Mouse (Mus musculus): Measurements from ENCODE around the gene Pkp4. TPM values are rescaled to one million over a fixed set of nuclear protein-coding genes. Genes with fewer than 3 reads are reported as not detected.

Gene Pkp4
- polyA plus RNA-seq, 1 experiment from 2014 or later, result 7.6 TPM

DNA sequence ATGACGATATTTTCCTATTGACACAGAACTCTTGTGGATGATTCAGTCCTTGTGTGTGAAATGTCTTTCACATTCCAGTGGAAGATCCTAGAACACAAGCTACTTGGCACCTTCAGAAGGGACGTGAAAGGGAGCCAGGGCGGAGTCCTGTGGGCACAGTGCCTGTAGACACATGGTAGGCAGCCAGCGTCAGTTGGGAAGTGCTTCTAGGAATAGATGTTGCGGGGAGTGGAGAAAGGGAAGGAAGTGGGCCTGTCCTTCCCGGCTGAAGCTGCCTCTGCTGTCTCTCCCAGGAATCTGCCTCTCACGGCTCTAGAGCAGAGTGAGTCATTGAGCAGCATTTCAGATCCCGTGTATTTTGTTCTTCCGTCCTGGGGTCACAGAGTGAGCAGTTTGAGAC, 125.6 kb downstream of the Pkp4 start:
- Histone ChIP-seq H3K27ac (no peak overlapping the region), H3K9ac (no peak overlapping the region), H3K27me3 (replicated peaks) (no peaks in the 10 kb centered on the region), H3K4me1 (no peaks in the 10 kb centered on the region), H3K9me3 (replicated peaks) (no peaks in the 10 kb centered on the region), H3K4me3 (no peak overlapping the region), H3K36me3 (peaks cover 3% of the 10 kb centered on the region; the same call in 1 of the 2 replicates), H3K4me2 (no peak overlapping the region)
- ATAC-seq, result no peak
- WGBS (ENCODE audit: insufficient replicate concordance), result 50% methylated on average over 9 of the region's 9 CpGs

DNA sequence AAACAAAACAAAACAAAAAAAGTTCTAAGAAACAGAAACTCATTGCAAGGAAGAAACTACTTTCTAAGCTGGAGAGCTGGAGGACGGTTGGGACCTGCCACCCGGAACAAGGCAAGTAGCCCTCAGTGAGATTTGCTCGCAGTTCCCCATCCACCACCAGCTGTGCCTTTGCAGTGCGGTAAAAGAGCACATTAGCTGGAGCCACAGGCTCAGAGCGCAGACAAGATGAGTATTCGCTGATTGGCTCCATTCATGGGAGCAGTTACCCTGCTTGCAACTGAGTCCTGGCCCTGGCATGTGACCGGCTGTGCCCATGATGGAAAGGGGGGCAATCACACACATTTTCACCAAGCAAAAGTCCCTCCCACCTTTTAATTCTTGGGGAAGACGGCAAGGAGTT, 127.0 kb downstream of the Pkp4 start:
- no peak for ATAC-seq
- 88% methylated on average over 8 of the region's 8 CpGs for WGBS (ENCODE audit: insufficient replicate concordance)
- Histone ChIP-seq H3K27ac (no peak overlapping the region), H3K4me3 (no peak overlapping the region), H3K4me2 (no peak overlapping the region), H3K27me3 (replicated peaks) (no peaks in the 10 kb centered on the region), H3K9ac (no peak overlapping the region), H3K4me1 (no peaks in the 10 kb centered on the region), H3K9me3 (replicated peaks) (no peaks in the 10 kb centered on the region), H3K36me3 (peaks cover 3% of the 10 kb centered on the region; the same call in 1 of the 2 replicates)

DNA sequence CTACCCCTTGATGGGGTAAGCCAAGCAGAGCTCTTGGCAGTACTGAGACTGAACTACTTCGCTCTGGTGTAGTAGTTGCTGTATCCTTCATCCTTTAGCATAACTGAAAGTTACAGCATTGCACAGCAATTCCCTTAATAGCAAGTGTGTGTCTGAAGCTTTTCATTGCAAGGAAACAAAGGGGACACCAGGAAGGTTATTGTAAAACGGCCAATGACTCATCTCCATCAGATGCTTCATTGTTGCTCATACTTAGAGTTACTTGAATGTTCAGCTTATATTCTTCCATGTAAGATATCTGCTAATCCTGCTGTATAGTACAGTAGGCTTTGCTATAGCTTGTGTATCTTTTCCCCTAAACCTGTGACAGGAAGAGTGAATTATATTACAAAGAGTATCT, 128.8 kb downstream of the Pkp4 start:
- 75% methylated on average over 2 of the region's 2 CpGs for WGBS (ENCODE audit: insufficient replicate concordance)
- Histone ChIP-seq H3K27me3 (replicated peaks) (no peaks in the 10 kb centered on the region), H3K27ac (no peak overlapping the region), H3K9ac (no peak overlapping the region), H3K4me2 (no peak overlapping the region), H3K4me3 (no peak overlapping the region), H3K9me3 (replicated peaks) (no peaks in the 10 kb centered on the region), H3K4me1 (no peaks in the 10 kb centered on the region), H3K36me3 (no peaks in the 10 kb centered on the region)
- no peak for ATAC-seq

DNA sequence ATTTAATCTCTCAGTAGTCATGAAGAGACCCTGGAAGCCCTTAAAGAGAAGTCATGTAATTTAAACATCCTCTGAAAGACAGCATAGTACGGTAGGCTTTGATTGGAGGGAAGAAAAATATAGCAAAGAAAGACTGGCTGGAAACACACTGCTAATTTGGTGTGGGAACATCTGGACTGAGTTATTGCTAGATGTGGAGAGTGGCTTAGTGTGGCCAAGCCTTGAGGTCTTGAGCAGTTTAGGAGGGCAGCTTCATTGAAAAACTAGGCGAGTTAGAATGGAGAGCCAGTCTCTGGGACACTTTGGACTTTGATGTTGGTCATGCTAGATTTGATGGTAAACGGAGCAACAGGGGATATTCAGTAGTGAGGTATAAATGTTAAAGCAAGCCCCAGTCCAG, 129.7 kb downstream of the Pkp4 start:
- H3K4me3 ChIP-seq, result no peak overlapping the region
- H3K36me3 ChIP-seq, result no peaks in the 10 kb centered on the region
- no peaks in the 10 kb centered on the region for H3K9me3 ChIP-seq (replicated peaks)
- ATAC-seq, result no peak
- no peak overlapping the region for H3K4me2 ChIP-seq
- 79% methylated on average over 3 of the region's 3 CpGs for WGBS (ENCODE audit: insufficient replicate concordance)
- H3K4me1 ChIP-seq, result no peaks in the 10 kb centered on the region
- no peak overlapping the region for H3K9ac ChIP-seq
- H3K27ac ChIP-seq, result no peak overlapping the region
- H3K27me3 ChIP-seq (replicated peaks), result no peaks in the 10 kb centered on the region

DNA sequence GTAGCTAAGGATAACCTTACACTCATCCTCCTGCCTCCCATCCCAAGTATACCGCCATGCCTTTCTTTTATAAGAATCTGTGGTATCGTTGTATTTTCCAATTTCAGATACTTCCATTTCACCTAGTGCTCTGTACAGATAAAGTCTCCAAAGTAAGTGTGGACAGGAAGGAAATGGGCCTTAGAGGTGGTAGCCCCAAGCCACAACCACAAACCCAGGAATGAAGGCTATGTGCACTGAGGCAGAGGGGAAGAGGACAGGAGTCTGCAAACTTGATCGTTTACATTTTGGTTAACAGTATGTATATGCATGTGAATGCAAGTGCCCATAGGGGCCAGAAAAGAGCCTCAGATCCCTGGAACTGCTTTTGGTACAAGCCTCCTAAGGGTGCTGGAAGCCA, 139.2 kb downstream of the Pkp4 start:
- Histone ChIP-seq H3K4me2 (no peak overlapping the region), H3K27ac (no peak overlapping the region), H3K4me3 (no peak overlapping the region), H3K27me3 (replicated peaks) (no peaks in the 10 kb centered on the region), H3K36me3 (no peaks in the 10 kb centered on the region), H3K9ac (no peak overlapping the region), H3K4me1 (no peaks in the 10 kb centered on the region), H3K9me3 (replicated peaks) (no peaks in the 10 kb centered on the region)
- WGBS (ENCODE audit: insufficient replicate concordance), result 31% methylated on average over 3 of the region's 3 CpGs
- ATAC-seq, result no peak

DNA sequence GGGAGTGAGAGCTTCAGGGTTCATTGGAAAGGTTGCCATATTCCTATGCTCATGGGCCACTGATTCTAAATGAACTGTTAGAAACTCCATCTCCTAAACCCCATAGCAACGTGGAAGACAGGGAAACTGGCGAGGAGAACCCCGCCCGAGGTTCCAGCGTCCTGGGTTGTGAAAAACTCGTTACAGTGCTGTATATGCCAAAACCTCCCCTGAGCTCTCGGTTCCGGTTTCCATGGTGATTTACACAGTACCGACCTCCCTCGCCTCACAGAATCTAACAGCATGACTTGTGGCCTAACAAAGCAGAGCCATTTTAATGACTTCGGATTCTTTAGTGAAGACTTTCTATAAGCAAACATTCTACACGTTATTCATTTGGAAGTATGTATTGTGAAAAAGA, 141.0 kb downstream of the Pkp4 start:
- H3K36me3 ChIP-seq, result peaks cover 7% of the 10 kb centered on the region; the same call in 1 of the 2 replicates
- no peak overlapping the region for H3K4me2 ChIP-seq
- H3K27me3 ChIP-seq (replicated peaks), result no peaks in the 10 kb centered on the region
- no peaks in the 10 kb centered on the region for H3K4me1 ChIP-seq
- no peaks in the 10 kb centered on the region for H3K9me3 ChIP-seq (replicated peaks)
- WGBS (ENCODE audit: insufficient replicate concordance), result 76% methylated on average over 12 of the region's 12 CpGs
- no peak for ATAC-seq
- no peak overlapping the region for H3K9ac ChIP-seq
- H3K27ac ChIP-seq, result no peak overlapping the region
- H3K4me3 ChIP-seq, result no peak overlapping the region

DNA sequence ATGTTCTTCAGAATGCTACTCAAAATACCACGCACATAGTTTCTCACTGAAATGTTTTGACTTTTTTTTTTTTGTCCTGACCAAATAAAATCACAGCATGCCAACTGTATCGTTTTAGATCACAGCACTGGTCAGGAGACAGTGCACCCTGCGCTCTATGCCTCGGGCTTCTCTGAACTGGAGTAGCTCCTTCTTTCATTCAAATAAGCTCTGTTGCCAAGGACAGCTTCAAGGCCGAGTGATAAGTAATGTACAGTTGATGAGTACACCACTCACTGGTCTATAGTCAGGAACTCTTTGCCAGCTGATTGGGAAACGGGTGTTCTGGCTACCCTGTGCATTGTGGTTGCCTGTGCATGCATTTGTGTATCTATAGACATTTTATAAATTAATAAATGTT, 141.8 kb downstream of the Pkp4 start:
- Histone ChIP-seq H3K4me2 (no peak overlapping the region), H3K27ac (no peak overlapping the region), H3K9me3 (replicated peaks) (no peaks in the 10 kb centered on the region), H3K36me3 (peaks cover 15% of the 10 kb centered on the region), H3K4me1 (no peaks in the 10 kb centered on the region), H3K4me3 (no peak overlapping the region), H3K9ac (no peak overlapping the region), H3K27me3 (replicated peaks) (no peaks in the 10 kb centered on the region)
- no peak for ATAC-seq
- WGBS (ENCODE audit: insufficient replicate concordance), result 72% methylated on average over 6 of the region's 6 CpGs

DNA sequence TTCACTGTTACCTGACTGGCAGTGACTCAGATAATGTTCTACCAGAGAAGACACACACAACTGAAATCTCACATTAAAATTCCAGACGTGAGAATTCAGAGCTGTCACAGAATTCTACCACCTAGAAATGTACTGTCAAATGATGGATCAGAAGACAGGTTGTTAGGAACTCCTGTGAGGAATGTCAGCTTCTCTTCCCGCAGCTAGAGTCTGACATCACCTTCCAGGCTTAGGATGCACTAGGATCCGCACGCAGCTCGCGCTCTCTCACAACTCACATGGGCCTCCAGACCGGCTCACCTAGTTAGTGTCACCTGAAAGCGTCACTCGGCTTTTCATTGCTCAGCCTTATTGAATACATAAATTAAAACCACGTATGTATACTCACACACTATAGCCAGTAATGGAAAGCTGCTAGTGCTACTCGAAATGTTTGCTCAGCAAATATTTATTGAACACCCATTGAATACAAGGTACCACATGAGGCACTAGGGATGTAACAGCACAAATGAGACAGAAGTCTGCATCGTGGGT, 142.9 kb downstream of the Pkp4 start:
- Histone ChIP-seq H3K27ac (no peak overlapping the region), H3K4me3 (no peak overlapping the region), H3K36me3 (peaks cover 27% of the 10 kb centered on the region), H3K4me1 (no peaks in the 10 kb centered on the region), H3K9ac (no peak overlapping the region), H3K4me2 (no peak overlapping the region), H3K27me3 (replicated peaks) (no peaks in the 10 kb centered on the region), H3K9me3 (replicated peaks) (no peaks in the 10 kb centered on the region)
- WGBS (ENCODE audit: insufficient replicate concordance), result 80% methylated on average over 12 of the region's 12 CpGs
- ATAC-seq, result no peak

DNA sequence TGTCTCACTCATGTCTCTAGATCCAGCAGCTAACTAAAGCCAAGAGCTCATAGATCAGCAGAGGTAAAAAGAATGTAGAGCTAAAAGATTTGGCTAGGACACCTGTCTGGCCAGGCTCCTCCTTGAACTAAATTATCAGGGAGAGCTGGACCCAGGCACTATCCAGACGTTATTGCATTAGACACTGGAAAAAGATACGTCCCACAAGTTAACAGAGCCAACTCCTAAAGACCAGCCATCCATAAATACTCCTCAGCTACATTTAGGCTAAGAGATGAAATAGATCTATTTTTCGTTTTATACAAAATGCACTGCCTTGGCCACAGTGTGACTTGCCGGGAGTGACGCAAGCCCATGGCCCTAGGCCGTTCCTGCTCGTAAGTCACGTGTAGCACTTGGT, 146.7 kb downstream of the Pkp4 start:
- no peak overlapping the region for H3K27ac ChIP-seq
- no peak for ATAC-seq
- H3K4me2 ChIP-seq, result no peak overlapping the region
- H3K4me1 ChIP-seq, result no peaks in the 10 kb centered on the region
- WGBS (ENCODE audit: insufficient replicate concordance), result 86% methylated on average over 8 of the region's 8 CpGs
- H3K4me3 ChIP-seq, result no peak overlapping the region
- peaks cover 44% of the 10 kb centered on the region for H3K36me3 ChIP-seq
- H3K27me3 ChIP-seq (replicated peaks), result no peaks in the 10 kb centered on the region
- no peaks in the 10 kb centered on the region for H3K9me3 ChIP-seq (replicated peaks)
- H3K9ac ChIP-seq, result no peak overlapping the region

DNA sequence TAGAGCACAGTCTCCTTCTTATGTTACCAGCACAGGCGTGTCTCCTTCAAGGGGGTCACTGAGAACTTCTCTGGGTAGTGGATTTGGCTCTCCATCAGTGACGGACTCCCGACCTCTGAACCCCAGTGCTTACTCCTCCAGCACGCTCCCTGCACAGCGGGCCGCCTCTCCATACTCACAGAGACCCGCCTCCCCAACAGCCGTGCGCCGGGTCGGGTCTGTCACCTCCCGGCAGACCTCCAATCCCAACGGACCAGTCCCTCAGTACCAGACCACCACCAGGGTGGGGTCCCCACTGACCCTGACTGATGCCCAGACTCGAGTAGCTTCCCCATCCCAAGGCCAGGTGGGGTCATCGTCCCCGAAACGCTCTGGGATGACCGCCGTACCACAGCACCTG, 147.4 kb downstream of the Pkp4 start:
- no peak overlapping the region for H3K9ac ChIP-seq
- H3K4me2 ChIP-seq, result no peak overlapping the region
- no peaks in the 10 kb centered on the region for H3K27me3 ChIP-seq (replicated peaks)
- ATAC-seq, result no peak
- no peak overlapping the region for H3K4me3 ChIP-seq
- peaks cover 49% of the 10 kb centered on the region for H3K36me3 ChIP-seq
- no peaks in the 10 kb centered on the region for H3K9me3 ChIP-seq (replicated peaks)
- no peak overlapping the region for H3K27ac ChIP-seq
- H3K4me1 ChIP-seq, result no peaks in the 10 kb centered on the region
- whole genome bisulfite sequencing (ENCODE audit: insufficient replicate concordance), result 82% methylated on average over 19 of the region's 19 CpGs

DNA sequence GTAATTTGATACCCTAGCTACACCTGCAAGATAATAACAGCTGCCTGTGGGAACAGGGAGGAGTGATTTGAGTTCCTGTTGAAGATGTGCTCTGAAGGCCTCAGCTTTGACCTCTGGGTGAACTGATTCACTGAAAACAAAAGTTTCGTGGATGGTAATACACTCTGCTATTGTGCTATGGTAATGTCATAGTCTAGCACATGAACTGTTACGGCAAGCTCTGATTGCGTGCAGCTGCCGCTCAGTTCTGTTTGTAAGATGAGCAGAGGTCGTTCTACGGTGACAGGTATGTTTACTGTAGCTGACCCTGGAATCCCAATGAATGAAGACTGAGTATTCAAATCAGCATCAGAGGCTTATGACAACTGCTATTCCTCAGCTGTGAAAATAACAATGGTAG, 152.6 kb downstream of the Pkp4 start:
- H3K4me2 ChIP-seq, result no peak overlapping the region
- no peak overlapping the region for H3K4me3 ChIP-seq
- no peak for ATAC-seq
- 0 out of 2 replicates have a peak, but pooled peaks cover 3% of the 10 kb centered on the region for H3K4me1 ChIP-seq
- no peaks in the 10 kb centered on the region for H3K27me3 ChIP-seq (replicated peaks)
- peaks cover 47% of the 10 kb centered on the region for H3K36me3 ChIP-seq
- H3K9ac ChIP-seq, result no peak overlapping the region
- H3K27ac ChIP-seq, result no peak overlapping the region
- no peaks in the 10 kb centered on the region for H3K9me3 ChIP-seq (replicated peaks)
- 75% methylated on average over 6 of the region's 6 CpGs for WGBS (ENCODE audit: insufficient replicate concordance)

DNA sequence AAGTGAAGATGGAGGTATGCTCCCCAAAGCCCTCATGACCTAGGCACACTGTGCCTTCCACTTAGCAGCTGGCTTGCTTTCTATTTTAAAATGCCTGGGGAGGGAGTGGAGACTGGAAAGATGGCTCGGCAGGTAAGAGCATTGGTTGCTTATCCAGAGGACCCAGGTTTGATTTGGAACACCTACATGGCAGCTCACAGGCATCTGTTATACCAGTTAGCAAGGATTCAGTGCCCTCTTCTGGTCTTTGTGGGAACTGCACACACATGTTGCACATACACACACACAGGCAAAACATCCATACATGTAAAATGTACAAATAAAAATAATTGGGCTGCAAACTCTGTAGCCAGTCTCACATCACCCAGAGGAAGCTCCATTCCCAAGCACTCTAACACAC, 158.0 kb downstream of the Pkp4 start:
- Histone ChIP-seq H3K4me2 (no peak overlapping the region), H3K4me1 (no peaks in the 10 kb centered on the region), H3K9me3 (replicated peaks) (peaks cover 7% of the 10 kb centered on the region), H3K27me3 (replicated peaks) (no peaks in the 10 kb centered on the region), H3K36me3 (peaks cover 56% of the 10 kb centered on the region), H3K9ac (no peak overlapping the region), H3K4me3 (no peak overlapping the region), H3K27ac (no peak overlapping the region)
- 77% methylated on average over 1 of the region's 1 CpGs for WGBS (ENCODE audit: insufficient replicate concordance)
- no peak for ATAC-seq

DNA sequence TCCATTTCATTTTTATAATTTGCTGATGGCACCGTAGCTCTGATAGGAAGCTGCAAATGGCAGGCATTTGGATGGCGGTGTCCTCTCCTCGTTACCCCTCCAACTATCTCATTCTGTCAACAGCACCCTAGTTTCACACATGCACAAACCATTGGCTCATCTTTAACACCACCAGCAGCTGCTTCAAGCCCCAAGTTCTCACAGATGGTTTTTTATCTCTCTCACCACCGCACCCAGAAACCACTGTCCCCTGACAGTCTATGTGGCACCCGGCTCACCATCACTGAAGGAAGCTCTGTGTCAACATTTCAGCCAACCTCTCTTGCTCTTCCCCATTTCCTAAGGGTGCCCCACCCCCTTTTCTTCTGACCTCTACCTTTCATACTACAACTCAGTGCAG, 167.3 kb downstream of the Pkp4 start:
- no peaks in the 10 kb centered on the region for H3K9me3 ChIP-seq (replicated peaks)
- no peak overlapping the region for H3K4me3 ChIP-seq
- H3K36me3 ChIP-seq, result peaks cover 31% of the 10 kb centered on the region
- no peak for ATAC-seq
- H3K4me2 ChIP-seq, result no peak overlapping the region
- no peaks in the 10 kb centered on the region for H3K4me1 ChIP-seq
- no peaks in the 10 kb centered on the region for H3K27me3 ChIP-seq (replicated peaks)
- no peak overlapping the region for H3K27ac ChIP-seq
- 57% methylated on average over 5 of the region's 5 CpGs for WGBS (ENCODE audit: insufficient replicate concordance)
- H3K9ac ChIP-seq, result no peak overlapping the region
